Mouse (Mus musculus) midbrain, embryonic 10.5 days (tissue): ENCODE results near the gene Atp6v0d1. TPM values are rescaled to one million over a fixed set of nuclear protein-coding genes. Genes with fewer than 3 reads are reported as not detected.

ENCODE experiments used
- DNase-seq: peaks from one replicate; pipeline ENCODE4 v3.0.0-alpha.2; 2017; ENCODE audit warnings: low spot score
- H3K27ac ChIP-seq: fragments of 300-500 bp; sonication (generic); replicated peaks from 2 replicates; pipeline ENCODE4 v1.5.1; 2016; ENCODE audit warnings: mild to moderate bottlenecking
- H3K27me3 ChIP-seq: fragments of 300-500 bp; sonication (generic); 2 replicates; pipeline ENCODE4 v1.6.1; 2016; ENCODE audit warnings: low read depth, mild to moderate bottlenecking; ENCODE audit not compliant: poor library complexity, severe bottlenecking
- H3K36me3 ChIP-seq: fragments of 300-500 bp; sonication (generic); 2 replicates; pipeline ENCODE4 v1.6.1; 2016; ENCODE audit warnings: mild to moderate bottlenecking, moderate library complexity
- H3K4me1 ChIP-seq: fragments of 300-500 bp; sonication (generic); 2 replicates; pipeline ENCODE4 v1.6.1; 2016
- H3K4me3 ChIP-seq: fragments of 300-500 bp; sonication (generic); 2 replicates; pipeline ENCODE4 v1.5.1; 2016; ENCODE audit warnings: mild to moderate bottlenecking, moderate library complexity
- H3K9me3 ChIP-seq: fragments of 300-500 bp; sonication (generic); replicated peaks from 2 replicates; pipeline ENCODE4 v1.6.1; 2016; ENCODE audit warnings: mild to moderate bottlenecking
- WGBS: fragments of 180-500 bp; shearing (Covaris S2); methylation state at CpG from one replicate; pipeline ENCODE4 v1.1.7; 2016; 5-methylcytosine and 5-hydroxymethylcytosine counted together
- polyA plus RNA-seq: library from polyadenylated mRNA; unstranded; fragments of >200 nt; fragmentation: Nextera tagmentation; extraction: Ambion mirVana; gene quantifications from 2 replicates; pipeline ENCODE4 v1.2.1, GENCODE M21; 2016

The Atp6v0d1 gene
- polyA plus RNA-seq, 1 experiment from 2014 or later: 85.4 TPM

- H3K27me3 ChIP-seq: no peaks in the 10 kb centered on the region
- no peak for DNase-seq
- H3K4me3 ChIP-seq: no peak overlapping the region
- peaks cover 33% of the 10 kb centered on the region for H3K4me1 ChIP-seq
- no peaks in the 10 kb centered on the region for H3K9me3 ChIP-seq
- H3K36me3 ChIP-seq: peaks cover 64% of the 10 kb centered on the region
- 86% methylated on average over 2 of the region's 2 CpGs for WGBS
- no peak overlapping the region for H3K27ac ChIP-seq
These were observed 38.7 kb downstream of the Atp6v0d1 start for GRCm38 (mm10) chr8:105527110-105527509.

- H3K27me3 ChIP-seq: peaks cover 10% of the 10 kb centered on the region
- H3K27ac ChIP-seq: peak overlapping the region; percentile 94; the same call in 1 of the 2 replicates
- H3K4me1 ChIP-seq: peaks cover 55% of the 10 kb centered on the region
- H3K36me3 ChIP-seq: peaks cover 46% of the 10 kb centered on the region
- WGBS: 87% methylated on average over 9 of the region's 9 CpGs
- H3K4me3 ChIP-seq: no peak overlapping the region
- H3K9me3 ChIP-seq: no peaks in the 10 kb centered on the region
- no peak for DNase-seq
These were observed 43.0 kb downstream of the Atp6v0d1 start for GRCm38 (mm10) chr8:105522890-105523289.

DNA sequence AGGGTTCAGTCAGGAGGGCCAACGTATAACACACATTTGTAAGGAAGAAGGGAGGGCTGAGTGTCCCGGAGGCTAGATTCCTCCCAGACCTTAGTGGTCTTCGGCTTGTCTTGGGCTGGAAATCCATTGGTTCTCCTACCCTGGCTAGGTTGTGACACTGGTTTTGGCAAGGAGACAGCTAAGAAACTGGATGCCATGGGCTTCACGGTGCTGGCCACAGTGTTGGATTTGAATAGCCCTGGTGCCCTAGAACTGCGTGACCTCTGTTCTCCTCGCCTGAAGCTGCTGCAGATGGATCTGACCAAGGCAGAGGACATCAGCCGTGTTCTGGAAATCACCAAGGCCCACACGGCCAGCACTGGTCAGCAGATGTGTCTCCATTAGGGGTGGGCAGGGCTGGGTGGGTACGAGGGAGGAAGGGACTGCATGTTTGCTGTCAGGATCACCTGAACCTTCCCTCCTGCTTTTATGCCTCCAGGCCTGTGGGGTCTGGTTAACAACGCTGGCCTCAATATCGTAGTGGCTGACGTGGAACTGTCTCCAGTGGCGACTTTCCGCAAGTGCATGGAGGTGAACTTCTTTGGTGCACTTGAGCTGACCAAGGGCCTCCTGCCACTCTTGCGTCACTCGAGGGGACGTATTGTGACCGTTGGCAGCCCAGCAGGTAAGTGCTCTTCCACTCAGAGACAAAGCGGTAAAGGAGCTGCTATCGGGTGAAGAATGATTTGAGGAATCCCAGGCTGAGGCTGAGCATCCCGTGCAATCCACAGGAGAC is 43.7 kb downstream of the Atp6v0d1 start:
- 88% methylated on average over 21 of the region's 21 CpGs for WGBS
- no peak for DNase-seq
- H3K4me3 ChIP-seq: no peak overlapping the region
- peaks cover 17% of the 10 kb centered on the region for H3K27me3 ChIP-seq
- peaks cover 62% of the 10 kb centered on the region for H3K4me1 ChIP-seq
- peak overlapping the region; percentile 94 for H3K27ac ChIP-seq
- H3K36me3 ChIP-seq: peaks cover 44% of the 10 kb centered on the region
- no peaks in the 10 kb centered on the region for H3K9me3 ChIP-seq

- Histone ChIP-seq H3K27ac (peak overlapping the region; percentile 94), H3K4me1 (peaks cover 73% of the 10 kb centered on the region), H3K36me3 (peaks cover 41% of the 10 kb centered on the region), H3K27me3 (peaks cover 28% of the 10 kb centered on the region), H3K4me3 (peak overlapping the region; percentile 90), H3K9me3 (no peaks in the 10 kb centered on the region)
- WGBS: 0% methylated on average over 3 of the region's 3 CpGs
- peak; percentile 84 for DNase-seq
These were observed 44.8 kb downstream of the Atp6v0d1 start for GRCm38 (mm10) chr8:105521061-105521460.

DNA sequence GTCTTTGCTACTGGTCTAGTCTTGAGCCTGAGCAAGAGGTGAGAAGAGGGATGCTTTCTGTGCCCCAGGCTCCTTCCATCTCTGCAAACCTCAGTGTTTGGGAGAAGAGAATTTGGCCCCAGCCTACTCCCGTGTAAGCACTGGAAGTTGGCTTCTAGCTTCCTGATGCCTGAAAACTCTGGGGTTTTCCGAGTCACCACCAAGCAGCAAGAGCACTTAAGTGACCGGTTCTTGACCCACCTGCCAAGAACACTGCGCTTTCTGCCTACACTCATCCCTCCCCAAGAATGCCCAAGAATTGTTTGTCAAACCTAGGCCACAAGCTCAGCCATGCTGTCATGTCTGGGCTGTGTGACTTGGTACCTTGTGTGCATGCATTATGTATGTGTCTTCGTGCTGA is 45.3 kb downstream of the Atp6v0d1 start:
- H3K27me3 ChIP-seq: peaks cover 28% of the 10 kb centered on the region

GRCm38 (mm10) chr8:105519591-105519990 is 46.3 kb downstream of the Atp6v0d1 start:
- no peaks in the 10 kb centered on the region for H3K9me3 ChIP-seq
- H3K4me1 ChIP-seq: peaks cover 78% of the 10 kb centered on the region
- DNase-seq: peak; percentile 48
- 0% methylated on average over 2 of the region's 2 CpGs for WGBS
- peaks cover 28% of the 10 kb centered on the region for H3K36me3 ChIP-seq
- peak overlapping the region; percentile 94 for H3K27ac ChIP-seq
- peaks cover 36% of the 10 kb centered on the region for H3K27me3 ChIP-seq
- peak overlapping the region; percentile 90 for H3K4me3 ChIP-seq

More for the DNA sequence above, 45.3 kb downstream of the Atp6v0d1 start:
- DNase-seq: no peak
- Histone ChIP-seq H3K4me1 (peaks cover 78% of the 10 kb centered on the region), H3K36me3 (peaks cover 37% of the 10 kb centered on the region), H3K27ac (peak overlapping the region; percentile 94), H3K9me3 (no peaks in the 10 kb centered on the region), H3K4me3 (peak overlapping the region; percentile 90)
- WGBS: 16% methylated on average over 5 of the region's 5 CpGs

DNA sequence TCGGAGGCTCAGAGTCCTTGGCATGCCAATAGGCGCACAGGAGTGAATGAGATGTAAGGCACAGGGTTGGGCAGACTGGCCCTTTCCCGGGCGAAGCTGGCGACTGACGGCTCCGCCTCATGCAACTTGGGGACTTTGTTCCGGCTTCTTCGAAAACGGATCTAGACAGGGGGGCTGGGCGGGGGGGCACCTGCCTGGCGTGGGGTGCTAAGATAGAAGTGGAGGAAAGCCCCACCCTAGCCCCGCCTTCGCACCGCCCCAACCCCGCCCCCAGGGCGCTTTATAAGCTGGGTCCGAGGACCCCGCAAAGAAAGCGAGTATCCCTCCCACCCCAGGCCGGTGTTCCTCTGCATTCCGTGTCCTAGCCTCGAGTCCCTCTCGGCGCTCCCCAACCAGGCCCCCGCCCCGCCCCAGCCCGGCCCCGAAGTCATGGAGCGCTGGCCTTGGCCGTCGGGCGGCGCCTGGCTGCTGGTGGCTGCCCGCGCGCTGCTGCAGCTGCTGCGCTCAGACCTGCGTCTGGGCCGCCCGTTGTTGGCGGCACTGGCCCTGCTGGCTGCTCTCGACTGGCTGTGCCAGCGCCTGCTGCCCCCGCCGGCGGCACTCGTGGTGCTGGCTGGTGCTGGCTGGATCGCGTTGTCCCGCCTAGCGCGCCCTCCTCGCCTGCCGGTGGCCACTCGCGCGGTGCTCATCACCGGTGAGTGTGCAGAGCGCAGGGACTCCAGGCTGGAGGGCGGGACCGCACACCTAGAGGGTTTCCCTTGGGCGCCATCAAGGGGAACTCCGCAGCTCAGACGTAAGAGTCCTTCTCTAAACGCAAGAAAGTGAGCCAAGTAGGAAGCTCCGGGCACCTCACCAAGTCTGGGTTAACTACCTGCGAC is 47.2 kb downstream of the Atp6v0d1 start, which contains the start of gene Hsd11b2:
TSS of gene Hsd11b2 (plus strand) at position 320 of the 878 bp plus-strand sequence.
- peaks cover 44% of the 10 kb centered on the region for H3K27me3 ChIP-seq
- H3K9me3 ChIP-seq: no peaks in the 10 kb centered on the region
- H3K4me1 ChIP-seq: peaks cover 78% of the 10 kb centered on the region
- under 1% methylated on average over 68 of the region's 68 CpGs for WGBS
- H3K4me3 ChIP-seq: peak within 1 kb of the TSS; percentile 90
- peaks cover 18% of the 10 kb centered on the region for H3K36me3 ChIP-seq
- peak within 1 kb of the TSS; percentile 94 for H3K27ac ChIP-seq
- DNase-seq: peak; percentile 76

- peaks cover 5% of the 10 kb centered on the region for H3K36me3 ChIP-seq
- H3K27ac ChIP-seq: peak overlapping the region; percentile 82; the same call in 1 of the 2 replicates
- peaks cover 44% of the 10 kb centered on the region for H3K27me3 ChIP-seq
- 46% methylated on average over 8 of the region's 8 CpGs for WGBS
- no peak for DNase-seq
- H3K4me1 ChIP-seq: peaks cover 70% of the 10 kb centered on the region
- H3K4me3 ChIP-seq: no peak overlapping the region; the same call in 1 of the 2 replicates
- H3K9me3 ChIP-seq: no peaks in the 10 kb centered on the region
These were observed 48.5 kb downstream of the Atp6v0d1 start for GRCm38 (mm10) chr8:105517346-105517745.

GRCm38 (mm10) chr8:105516018-105516645 is 49.7 kb downstream of the Atp6v0d1 start:
- peak; percentile 86 for DNase-seq
- Histone ChIP-seq H3K4me1 (peaks cover 57% of the 10 kb centered on the region), H3K9me3 (no peaks in the 10 kb centered on the region), H3K36me3 (no peaks in the 10 kb centered on the region), H3K27me3 (peaks cover 44% of the 10 kb centered on the region), H3K4me3 (peak overlapping the region; percentile 35), H3K27ac (peak overlapping the region; percentile 82)
- WGBS: 8% methylated on average over 12 of the region's 12 CpGs

DNA sequence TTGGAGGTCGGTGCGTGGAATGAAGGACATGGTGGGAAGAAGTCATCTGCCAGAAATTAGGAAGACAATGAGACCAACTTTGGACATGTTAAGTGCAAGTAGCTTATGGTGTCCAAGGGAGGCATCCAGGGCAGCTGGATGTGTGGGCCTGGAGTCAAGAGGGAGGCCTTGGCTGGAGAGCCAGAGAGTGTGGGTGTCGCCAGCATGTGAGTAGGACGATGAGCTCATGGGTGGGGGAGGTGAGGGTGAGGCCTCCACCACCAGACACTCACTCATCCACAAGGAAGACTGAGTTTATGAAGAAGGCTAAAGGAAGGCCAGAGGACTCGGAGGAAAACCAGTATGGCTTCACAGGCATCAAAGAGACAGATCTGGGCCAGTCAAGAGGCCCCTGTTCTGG is 51.2 kb downstream of the Atp6v0d1 start:
- 82% methylated on average over 5 of the region's 5 CpGs for WGBS
- Histone ChIP-seq H3K27me3 (peaks cover 43% of the 10 kb centered on the region), H3K9me3 (no peaks in the 10 kb centered on the region), H3K4me3 (no peak overlapping the region), H3K4me1 (peaks cover 53% of the 10 kb centered on the region), H3K27ac (no peak overlapping the region), H3K36me3 (no peaks in the 10 kb centered on the region)
- DNase-seq: no peak

DNA sequence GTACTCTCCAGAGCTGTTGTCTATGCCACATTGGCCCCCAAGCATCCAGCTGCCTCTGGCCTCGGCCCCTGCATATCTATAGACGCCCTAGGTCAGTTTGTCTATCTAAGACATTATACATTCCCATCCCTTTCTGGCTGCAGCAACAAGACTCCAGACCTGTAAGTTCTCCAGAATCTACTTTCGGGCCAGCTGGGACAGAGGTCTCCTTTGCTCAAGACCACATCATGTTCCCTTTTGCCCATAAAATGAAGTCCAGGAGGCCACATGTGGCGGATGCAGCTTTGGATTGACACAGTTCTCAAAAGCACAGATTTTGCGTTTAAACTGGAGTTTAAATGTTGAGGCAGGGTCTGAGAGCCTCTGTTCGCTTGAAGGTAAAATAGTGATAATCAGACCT is 51.7 kb downstream of the Atp6v0d1 start:
- peaks cover 52% of the 10 kb centered on the region for H3K4me1 ChIP-seq
- no peak for DNase-seq
- H3K36me3 ChIP-seq: no peaks in the 10 kb centered on the region
- H3K9me3 ChIP-seq: no peaks in the 10 kb centered on the region
- H3K27ac ChIP-seq: no peak overlapping the region
- peaks cover 39% of the 10 kb centered on the region for H3K27me3 ChIP-seq
- H3K4me3 ChIP-seq: no peak overlapping the region
- WGBS: 93% methylated on average over 6 of the region's 6 CpGs

DNA sequence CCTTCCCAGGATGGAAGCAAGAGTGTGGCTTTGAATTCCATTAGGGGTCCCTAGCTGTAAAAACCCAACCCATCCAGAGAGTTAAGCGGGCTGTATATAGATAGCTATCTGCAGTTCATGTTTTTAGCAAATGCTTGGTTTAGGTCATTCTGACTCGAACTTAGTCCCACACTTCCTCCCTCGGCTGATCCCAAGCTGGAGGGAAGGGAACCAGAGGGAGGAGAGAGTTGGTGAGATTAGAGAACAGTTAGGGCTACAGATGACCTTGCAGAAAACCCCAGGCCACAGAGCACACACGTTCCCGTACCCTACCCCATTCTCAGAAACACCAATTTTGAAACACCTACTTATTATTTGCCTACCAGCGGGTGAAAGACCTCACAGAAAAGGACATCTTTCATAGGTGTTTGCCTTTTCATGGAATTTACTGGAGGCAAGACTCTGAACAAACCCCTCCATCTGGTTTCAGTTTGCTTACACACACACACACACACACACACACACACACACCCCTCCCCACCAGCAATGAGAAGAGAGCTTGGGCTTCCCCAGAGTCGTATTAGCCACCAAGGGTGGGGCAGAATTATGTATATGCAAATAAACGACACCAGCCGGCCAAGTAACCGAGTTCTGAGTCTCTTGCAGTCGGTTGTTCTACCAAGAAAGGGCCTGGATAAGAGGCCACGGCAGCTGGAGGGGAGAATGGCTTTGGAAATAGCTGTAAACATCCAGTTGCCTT is 55.7 kb downstream of the Atp6v0d1 start:
- DNase-seq: no peak
- H3K9me3 ChIP-seq: no peaks in the 10 kb centered on the region
- H3K27ac ChIP-seq: no peak overlapping the region
- H3K4me1 ChIP-seq: peaks cover 27% of the 10 kb centered on the region
- H3K27me3 ChIP-seq: peaks cover 14% of the 10 kb centered on the region
- no peak overlapping the region for H3K4me3 ChIP-seq
- WGBS: 57% methylated on average over 12 of the region's 12 CpGs
- H3K36me3 ChIP-seq: no peaks in the 10 kb centered on the region
